Mouse (Mus musculus) duodenum, adult 2 months (tissue): Measurements from ENCODE around the gene 1700024P04Rik. TPM values are rescaled to one million over a fixed set of nuclear protein-coding genes. Genes with fewer than 3 reads are reported as not detected.

Source experiments
- polyA plus RNA-seq: library from polyadenylated mRNA; depleted of rRNA; stranded (reverse); fragments of >200 nt; gene quantifications from 2 replicates; pipeline ENCODE4 v1.2.3, GENCODE M21; 2012; ENCODE audit warnings: low replicate concordance; rRNA removed

1700024P04Rik gene
- polyA plus RNA-seq = not detected in 2 replicates

GRCm38 (mm10) chr13:98984465-98984864 lies at the start of gene 1700024P04Rik:
Gene 1700024P04Rik (minus strand): TSS chr13:98984565.

Other genes starting within 250 kb of the 1700024P04Rik start
- 3.0 and 4.0 TPM in 2 replicates for gene Fcho2, start 169.1 kb downstream of the 1700024P04Rik start, polyA plus RNA-seq
- gene Tnpo1, start 58.2 kb downstream of the 1700024P04Rik start, polyA plus RNA-seq = 2.6 and 3.8 TPM in 2 replicates
- 0.55 and 0.79 TPM in 2 replicates for gene Zfp366, start 200.3 kb upstream of the 1700024P04Rik start, polyA plus RNA-seq